Mouse (Mus musculus): ENCODE data around the gene Smarcc2.

Smarcc2 gene

DNA sequence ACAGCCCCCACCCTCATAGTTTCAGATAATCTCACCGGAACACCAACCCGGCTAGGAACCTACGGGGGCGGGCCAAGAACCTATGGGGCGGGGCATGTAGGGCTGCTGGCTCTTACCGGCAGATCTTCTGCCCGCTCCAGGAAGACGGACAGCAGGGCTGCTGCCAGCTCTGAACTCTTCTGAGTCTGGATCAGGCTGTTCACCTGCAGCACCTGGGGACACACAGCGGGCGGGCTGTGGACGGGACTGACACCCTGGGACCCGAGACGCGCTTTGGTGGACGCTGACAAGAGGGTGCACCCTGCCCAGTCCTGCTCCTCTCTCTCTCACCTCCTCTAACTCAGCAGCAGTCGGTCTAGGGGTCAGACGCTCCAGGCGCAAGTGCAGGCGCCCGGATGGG lies 57.0 kb downstream of the Smarcc2 start:
- no peak for DNase-seq (ENCODE audit: low read depth, low spot score)

DNA sequence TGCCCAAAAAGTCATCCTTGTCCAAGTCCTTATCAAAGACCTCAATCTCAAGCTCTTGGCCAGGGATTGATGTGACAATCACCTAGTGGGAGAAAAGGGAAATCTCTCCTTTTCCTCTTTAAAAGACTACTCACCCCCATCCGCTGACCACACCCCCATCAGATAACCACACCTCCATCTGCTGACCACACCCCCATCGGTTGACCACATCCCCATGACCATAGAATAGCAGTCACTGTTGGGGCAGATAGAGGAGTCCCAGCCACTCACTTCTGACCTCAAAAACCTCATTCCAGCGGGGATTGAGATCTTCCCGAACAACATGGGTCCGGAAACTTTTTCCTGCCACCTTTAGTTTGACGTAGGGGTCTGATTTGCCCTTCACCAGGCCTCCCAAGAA lies 57.6 kb downstream of the Smarcc2 start:
- no peak for DNase-seq (ENCODE audit: low read depth, low spot score)

DNA sequence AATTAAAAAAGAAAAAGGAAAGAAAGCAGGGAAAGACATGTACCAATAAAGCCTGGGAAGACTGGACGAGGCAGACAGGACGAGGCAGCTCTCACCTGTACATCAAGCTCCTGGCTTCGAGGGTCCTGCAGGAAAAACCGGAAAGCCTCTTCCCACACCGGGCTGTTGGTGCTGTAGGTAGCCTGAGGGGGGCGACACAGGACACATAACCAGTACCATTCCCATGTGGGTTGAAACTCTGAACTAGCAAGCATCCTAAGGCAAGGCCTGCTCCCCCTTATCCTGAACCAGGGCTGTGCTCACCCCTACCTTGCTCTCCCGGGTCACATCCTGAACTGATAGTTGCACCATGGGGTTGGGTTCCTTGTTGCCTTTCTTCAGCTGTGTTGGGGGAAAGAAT lies 59.8 kb downstream of the Smarcc2 start:
- DNase-seq (ENCODE audit: low read depth, low spot score): no peak

DNA sequence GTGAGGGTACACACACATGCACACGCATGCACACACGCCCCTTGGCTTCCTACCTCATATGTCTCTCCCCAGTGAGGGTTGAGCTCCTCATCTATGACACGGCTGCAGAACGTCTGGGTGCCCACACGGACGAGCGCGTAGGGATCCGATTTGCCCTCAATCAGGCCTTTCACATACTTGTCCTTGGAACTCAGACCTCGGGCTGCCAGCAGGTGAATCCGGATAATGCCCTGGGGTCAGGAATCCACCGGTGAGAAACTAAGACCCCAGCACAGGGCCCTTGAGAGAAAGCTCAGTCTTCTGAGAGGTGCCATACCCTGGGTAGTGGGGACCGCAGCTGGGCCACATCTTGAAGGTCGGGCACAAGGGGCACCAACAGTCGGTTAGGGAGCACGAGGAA lies 61.5 kb downstream of the Smarcc2 start:
- DNase-seq (ENCODE audit: low read depth, low spot score): no peak

DNA sequence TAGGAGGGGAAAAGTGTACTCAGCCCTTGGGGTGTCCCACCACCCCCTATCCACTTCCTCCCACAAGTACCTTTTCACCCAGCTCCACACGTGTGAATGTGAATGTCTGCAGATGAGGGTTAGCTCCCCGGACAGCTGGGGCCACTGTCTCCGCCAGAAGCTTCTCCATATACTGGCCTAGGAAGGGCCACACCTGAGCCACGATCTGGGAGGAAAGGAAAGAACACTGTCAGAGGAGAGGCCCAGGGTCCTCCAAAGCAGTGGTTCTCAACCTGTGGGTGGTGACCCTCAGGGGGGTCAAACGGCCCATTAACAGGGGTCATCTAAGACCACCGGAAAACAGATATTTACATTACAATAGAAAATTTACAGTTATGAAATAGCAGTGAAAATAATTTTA lies 63.3 kb downstream of the Smarcc2 start:
- DNase-seq (ENCODE audit: low read depth, low spot score): no peak

DNA sequence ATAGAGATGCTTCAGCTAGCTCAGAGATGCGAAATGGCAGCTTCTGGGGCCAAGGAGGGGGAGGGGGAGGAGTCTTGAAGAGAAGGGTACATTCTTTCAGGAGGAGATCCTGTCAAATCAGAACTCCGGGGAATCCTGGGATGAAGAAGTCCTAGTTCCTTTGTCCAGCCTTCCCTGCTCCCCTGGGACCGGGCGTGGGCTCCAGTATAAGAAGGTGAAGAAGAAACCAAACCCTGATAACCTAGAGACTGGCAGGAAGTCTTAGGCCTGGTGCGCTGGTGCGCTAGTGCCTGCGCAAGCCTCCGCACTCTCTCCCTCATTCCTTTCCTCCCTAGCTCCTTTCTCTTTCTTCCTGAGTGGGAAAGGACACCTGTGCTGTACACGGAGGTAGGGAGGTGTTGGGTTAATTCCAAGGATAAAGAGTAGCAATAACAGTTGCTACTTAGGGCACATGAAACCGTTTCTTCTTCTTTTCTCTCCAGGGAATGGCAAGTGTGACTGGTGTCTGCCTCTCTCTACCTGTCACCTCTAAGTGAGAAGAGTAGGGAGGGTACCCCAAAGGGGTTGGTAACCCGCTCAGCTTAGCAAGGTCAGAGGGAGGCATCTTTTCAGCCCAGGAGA lies 65.2 kb downstream of the Smarcc2 start:
- DNase-seq (ENCODE audit: low read depth, low spot score): no peak

DNA sequence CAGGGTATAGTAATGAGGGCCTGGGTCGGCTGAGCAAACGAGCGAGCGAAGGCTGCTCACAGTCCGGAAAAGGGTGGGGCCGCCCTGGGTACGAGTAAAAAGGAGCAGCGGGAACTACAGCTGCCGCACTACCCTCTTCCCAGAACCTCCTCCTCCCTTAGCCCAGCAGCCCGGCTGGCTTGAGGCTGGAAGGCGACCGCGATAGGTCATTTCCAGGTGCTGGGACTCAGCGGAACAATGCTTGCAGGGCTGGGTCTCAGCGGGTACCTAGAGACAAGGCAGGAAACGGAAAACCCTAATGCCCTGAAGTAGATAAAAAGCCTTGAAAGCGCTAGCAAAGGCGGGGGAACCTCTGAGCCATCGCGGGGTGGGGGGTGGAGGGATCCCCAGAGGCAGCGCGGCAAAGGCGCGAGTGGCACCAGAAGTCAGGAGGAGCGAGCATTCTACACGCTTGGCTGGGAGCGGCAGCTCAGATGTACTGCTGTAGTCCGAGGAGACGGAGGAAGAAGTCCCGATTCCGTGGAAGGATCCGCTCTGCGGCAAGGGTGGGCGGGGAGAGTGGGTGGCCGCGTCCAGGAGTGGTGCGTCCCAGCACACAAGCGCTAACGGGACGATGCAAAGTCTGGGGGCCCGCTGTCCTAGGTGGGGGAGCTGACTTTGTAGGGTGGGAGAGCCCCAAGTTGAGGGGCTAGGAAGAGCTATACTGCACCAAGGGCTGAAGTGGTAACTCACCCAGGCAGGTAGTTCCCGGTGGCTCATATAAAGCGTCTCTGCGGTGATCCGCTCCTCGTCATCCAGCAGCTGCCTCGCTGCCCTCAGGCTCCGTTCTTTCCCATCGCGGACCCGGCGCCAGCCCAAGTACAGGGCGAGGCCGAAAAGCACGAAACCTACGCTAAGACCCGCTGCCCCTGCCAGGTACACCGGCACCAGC lies 65.9 kb downstream of the Smarcc2 start:
- DNase-seq (ENCODE audit: low read depth, low spot score): no peak

DNA sequence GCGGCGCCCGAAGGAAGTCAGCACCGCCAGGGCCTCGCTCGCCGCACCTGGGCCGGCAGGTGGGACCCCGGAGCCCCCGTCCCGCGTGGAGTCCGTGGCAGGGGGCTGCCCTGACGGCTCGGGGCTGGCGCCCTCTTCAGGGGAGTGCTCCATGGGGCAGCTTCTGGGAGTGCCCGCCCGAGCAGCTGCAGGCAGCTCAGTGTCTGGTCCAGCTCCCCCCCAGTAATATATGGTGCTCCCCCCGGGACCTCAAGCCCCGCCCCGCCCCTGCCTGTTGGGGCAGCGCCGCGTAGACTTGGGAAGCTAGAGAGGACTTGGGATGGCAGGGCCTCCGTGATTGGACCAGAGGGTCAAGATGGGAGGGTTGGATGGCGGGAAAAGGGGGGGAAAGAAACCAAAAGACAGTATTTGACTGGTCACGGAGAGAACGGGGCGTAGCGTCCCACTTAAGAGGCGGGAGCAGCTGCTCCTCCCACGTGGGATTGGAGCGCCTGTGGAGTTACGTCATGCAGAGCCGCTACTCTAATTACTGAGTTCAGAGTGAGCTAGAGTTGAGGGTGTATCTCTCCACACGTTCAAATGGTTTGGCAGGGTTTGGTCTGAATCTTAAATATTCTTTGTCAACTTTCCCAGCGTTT lies 66.7 kb downstream of the Smarcc2 start, which contains the start of gene Esyt1:
Gene Esyt1 (minus strand): TSS at position 201 of the 638 bp plus-strand sequence.
- DNase-seq (ENCODE audit: low read depth, low spot score): peak; percentile 91

DNA sequence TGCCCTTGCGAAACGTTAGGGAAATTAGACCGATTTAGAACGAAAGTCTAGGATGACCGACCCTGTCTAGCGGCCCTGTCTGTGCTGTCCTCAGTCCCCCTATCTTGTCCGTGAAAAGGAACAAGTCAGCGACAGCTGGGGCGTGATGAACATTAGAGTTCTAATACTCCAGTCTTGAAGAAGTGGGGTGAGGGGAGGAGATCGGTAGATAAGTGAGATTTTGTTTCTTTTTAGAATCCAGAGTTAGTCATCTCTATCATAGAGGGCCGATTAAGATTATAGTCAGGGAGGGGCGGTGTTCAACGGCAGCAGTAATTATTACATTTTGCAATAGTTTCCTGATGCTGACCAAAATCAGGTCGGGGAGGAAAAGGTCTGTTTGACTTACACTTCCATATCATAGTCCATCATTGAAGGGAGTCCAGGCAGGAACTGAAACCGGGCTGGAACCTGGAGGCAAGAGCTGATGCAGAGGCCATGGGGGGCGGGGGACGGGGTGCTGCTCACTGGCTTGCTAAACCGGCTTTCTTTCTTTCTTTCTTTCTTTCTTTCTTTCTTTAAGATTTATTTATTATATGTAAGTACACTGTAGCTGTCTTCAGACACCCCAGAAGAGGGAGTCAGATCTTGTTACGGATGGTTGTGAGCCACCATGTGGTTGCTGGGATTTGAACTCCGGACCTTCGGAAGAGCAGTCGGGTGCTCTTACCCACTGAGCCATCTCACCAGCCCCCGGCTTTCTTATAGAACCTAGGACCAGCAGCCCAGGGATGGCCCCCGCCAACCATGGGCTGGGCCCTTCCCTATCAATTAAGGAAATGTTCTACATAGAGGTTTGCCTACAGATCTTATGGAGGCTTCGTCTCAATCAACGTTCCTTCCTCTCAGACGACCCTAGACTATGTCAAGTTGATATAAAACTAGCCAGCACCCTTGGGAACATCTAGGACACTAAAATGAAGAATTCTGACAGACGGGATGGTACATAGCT lies 67.6 kb downstream of the Smarcc2 start:
- no peak for DNase-seq (ENCODE audit: low read depth, low spot score)

DNA sequence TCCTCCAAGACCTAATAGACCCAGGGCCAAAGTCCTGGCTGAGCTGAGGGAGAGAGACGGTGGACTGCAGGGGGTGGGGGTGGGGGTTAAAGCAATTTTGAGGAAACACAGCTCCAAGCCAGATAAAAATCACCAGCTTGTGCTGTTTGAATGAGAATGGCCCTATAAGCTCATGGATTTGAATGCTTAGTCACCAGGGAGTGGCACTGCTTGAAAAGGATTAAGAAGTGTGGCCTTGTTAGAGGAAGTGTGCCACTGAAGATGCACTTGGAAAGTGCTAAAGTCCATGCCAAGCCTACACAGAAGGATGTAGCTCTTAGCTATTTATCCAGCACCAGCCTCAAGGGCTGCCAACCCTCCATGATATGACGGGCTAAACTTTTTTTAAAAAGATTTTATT lies 76.2 kb downstream of the Smarcc2 start:
- DNase-seq (ENCODE audit: low read depth, low spot score): no peak

DNA sequence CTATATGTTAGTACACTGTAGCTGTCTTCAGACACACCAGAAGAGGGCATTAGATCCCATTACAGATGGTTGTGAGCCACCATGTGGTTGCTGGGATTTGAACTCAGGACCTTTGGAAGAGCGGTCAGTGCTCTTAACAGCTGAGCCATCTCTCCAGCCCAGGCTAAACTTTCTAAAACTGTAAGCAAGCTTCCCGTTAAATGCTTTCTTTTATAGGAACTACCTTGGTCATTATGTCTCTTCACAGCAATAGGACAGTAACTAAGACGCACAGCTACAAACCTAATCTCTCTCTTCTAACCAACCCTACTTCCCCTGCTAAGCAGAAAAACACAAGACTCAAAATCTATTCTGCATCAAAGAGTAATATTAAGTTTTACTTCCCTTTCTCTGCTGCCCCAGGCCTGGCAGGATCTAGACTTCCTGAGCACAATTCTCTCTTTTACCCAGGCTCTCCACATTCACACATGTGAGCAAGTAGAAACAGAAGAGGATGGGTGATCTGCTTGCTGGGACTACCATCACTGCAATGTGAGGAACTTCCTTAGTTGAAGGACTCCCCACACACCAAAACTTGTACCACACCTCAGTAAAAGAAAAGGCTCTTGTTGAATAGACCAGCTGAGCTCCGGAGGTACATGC lies 76.7 kb downstream of the Smarcc2 start:
- no peak for DNase-seq (ENCODE audit: low read depth, low spot score)

DNA sequence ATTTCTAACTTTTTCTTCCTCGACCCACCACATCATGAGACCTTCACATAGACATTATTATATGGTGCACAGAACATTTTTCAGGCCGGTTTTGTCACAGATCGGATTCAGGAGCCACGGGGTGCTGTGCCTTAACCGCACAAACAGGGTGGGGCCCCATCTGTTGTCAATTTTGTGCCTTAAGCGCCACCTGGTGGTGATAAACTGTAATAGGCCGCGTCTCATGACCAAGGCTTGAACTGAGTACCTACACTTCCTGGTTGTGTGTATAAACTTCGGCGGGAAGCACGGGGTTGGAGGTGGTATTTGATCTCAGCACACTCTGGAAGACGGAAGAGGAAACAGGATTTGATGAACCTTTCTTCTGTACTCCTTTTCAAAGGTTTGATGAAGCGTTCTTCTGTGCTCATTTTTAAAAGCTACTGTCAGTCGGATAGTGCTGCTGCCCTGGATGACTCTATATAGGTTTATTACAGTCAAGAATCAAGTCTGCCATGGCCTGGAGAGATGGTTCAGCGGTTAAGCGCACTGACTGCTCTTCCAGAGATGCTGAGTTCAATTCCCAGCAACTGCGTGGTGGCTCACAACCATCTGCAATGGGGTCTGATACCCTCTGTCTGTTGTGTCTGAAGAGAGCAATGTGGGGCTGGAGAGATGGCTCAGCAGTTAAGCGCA lies 77.4 kb downstream of the Smarcc2 start:
- DNase-seq (ENCODE audit: low read depth, low spot score): peak; percentile 80

DNA sequence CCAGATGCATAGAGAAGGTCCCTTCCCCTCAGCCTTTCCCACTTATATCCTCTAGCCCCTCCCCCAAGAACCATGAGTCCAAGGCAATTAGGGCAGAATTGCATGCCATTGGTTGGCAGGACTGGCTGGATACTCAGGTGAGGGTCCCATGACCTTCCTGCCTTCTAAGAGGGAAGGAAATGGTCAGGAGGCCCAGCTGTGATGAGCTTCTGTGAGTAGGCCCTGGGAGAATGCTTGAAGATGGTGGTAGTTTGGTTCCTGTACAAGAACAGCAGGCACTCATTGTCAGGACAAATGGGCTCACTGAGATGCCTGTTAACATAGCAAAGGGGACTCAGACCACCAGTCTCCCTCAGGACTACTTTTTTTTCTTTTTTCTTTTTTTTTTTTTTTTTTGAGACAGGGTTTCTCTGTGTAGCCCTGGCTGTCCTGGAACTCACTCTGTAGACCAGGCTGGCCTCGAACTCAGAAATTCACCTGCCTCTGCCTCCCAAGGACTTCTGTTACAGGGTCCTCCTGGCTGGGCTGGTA lies 79.4 kb downstream of the Smarcc2 start:
- DNase-seq (ENCODE audit: low read depth, low spot score): no peak
